Mouse (Mus musculus): Measurements from ENCODE around the gene Tmigd3. TPM values are rescaled to one million over a fixed set of nuclear protein-coding genes. Genes with fewer than 3 reads are reported as not detected.

The Tmigd3 gene
- 0.31 and 0.35 TPM in 2 replicates for polyA plus RNA-seq (2015; fragmentation: Nextera tagmentation; extraction: Ambion mirVana)

GRCm38 (mm10) chr3:105870558-105870957 is at the start of gene Tmigd3, which contains the start of gene Adora3:
Tmigd3 (plus strand) TSS chr3:105870903.
Adora3 (plus strand) TSS chr3:105870858.
- no peak within 1 kb of the TSS for H3K4me2 ChIP-seq
- H3K9me3 ChIP-seq: no peaks in the 10 kb centered on the region
- no peak within 1 kb of the TSS for H3K4me3 ChIP-seq
- no peaks in the 10 kb centered on the region for H3K27me3 ChIP-seq
- no peak within 1 kb of the TSS for H3K27ac ChIP-seq
- 32% methylated on average over 3 of the region's 3 CpGs for WGBS
- no peak for ATAC-seq (ENCODE audit: insufficient number of reproducible peaks, low FRiP score, low TSS enrichment, low read depth)
- no peak within 1 kb of the TSS for H3K9ac ChIP-seq
- 0 out of 2 replicates have a peak, but pooled peaks cover 6% of the 10 kb centered on the region for H3K4me1 ChIP-seq
- no peaks in the 10 kb centered on the region for H3K36me3 ChIP-seq

- no peak for ATAC-seq (ENCODE audit: insufficient number of reproducible peaks, low FRiP score, low TSS enrichment, low read depth)
- no peak overlapping the region for H3K27ac ChIP-seq
- no peak overlapping the region for H3K9ac ChIP-seq
- H3K4me3 ChIP-seq: no peak overlapping the region
- no peaks in the 10 kb centered on the region for H3K36me3 ChIP-seq
- no peaks in the 10 kb centered on the region for H3K4me1 ChIP-seq
- H3K9me3 ChIP-seq: no peaks in the 10 kb centered on the region
- no peaks in the 10 kb centered on the region for H3K27me3 ChIP-seq
- H3K4me2 ChIP-seq: no peak overlapping the region
- 88% methylated on average over 3 of the region's 3 CpGs for WGBS
Observed at GRCm38 (mm10) chr3:105821504-105821903, 49.2 kb upstream of the Tmigd3 start.

DNA sequence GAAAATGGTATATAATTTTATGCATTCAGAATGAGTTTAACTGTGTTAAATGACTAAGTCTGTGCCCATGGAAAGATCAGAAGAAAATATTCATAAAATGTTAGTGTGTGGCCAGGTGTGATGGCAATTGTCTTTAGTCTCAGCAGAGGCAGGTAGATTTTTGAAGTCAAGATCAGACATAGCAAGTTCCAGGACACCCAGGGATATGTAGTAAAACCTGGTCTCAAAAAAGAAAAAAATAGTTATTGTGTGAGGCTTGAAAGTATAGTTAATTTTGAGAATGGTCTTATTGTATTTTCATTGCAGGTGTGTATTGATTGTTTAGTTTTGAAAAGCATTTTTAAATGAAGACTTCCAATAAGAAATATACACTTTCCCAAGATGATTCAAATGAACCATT is 47.1 kb upstream of the Tmigd3 start:
- no peak for ATAC-seq (ENCODE audit: insufficient number of reproducible peaks, low FRiP score, low TSS enrichment, low read depth)

GRCm38 (mm10) chr3:105824103-105824502 is 46.6 kb upstream of the Tmigd3 start:
- Histone ChIP-seq H3K4me3 (no peak overlapping the region), H3K36me3 (no peaks in the 10 kb centered on the region), H3K4me1 (no peaks in the 10 kb centered on the region), H3K27me3 (no peaks in the 10 kb centered on the region), H3K4me2 (no peak overlapping the region), H3K9ac (no peak overlapping the region), H3K27ac (no peak overlapping the region), H3K9me3 (no peaks in the 10 kb centered on the region)
- no peak for ATAC-seq (ENCODE audit: insufficient number of reproducible peaks, low FRiP score, low TSS enrichment, low read depth)
- WGBS: 42% methylated on average over 5 of the region's 5 CpGs

More for the DNA sequence above, 47.1 kb upstream of the Tmigd3 start:
- Histone ChIP-seq H3K4me2 (no peak overlapping the region), H3K4me3 (no peak overlapping the region), H3K4me1 (no peaks in the 10 kb centered on the region), H3K36me3 (no peaks in the 10 kb centered on the region), H3K27ac (no peak overlapping the region), H3K27me3 (no peaks in the 10 kb centered on the region), H3K9ac (no peak overlapping the region), H3K9me3 (no peaks in the 10 kb centered on the region)

- Histone ChIP-seq H3K27me3 (no peaks in the 10 kb centered on the region), H3K9ac (no peak overlapping the region), H3K4me1 (no peaks in the 10 kb centered on the region), H3K4me2 (no peak overlapping the region), H3K27ac (no peak overlapping the region), H3K9me3 (no peaks in the 10 kb centered on the region), H3K36me3 (no peaks in the 10 kb centered on the region), H3K4me3 (no peak overlapping the region)
- 57% methylated on average over 2 of the region's 2 CpGs for WGBS
- ATAC-seq (ENCODE audit: insufficient number of reproducible peaks, low FRiP score, low TSS enrichment, low read depth): no peak
Observed at GRCm38 (mm10) chr3:105824704-105825103, 46.0 kb upstream of the Tmigd3 start.

DNA sequence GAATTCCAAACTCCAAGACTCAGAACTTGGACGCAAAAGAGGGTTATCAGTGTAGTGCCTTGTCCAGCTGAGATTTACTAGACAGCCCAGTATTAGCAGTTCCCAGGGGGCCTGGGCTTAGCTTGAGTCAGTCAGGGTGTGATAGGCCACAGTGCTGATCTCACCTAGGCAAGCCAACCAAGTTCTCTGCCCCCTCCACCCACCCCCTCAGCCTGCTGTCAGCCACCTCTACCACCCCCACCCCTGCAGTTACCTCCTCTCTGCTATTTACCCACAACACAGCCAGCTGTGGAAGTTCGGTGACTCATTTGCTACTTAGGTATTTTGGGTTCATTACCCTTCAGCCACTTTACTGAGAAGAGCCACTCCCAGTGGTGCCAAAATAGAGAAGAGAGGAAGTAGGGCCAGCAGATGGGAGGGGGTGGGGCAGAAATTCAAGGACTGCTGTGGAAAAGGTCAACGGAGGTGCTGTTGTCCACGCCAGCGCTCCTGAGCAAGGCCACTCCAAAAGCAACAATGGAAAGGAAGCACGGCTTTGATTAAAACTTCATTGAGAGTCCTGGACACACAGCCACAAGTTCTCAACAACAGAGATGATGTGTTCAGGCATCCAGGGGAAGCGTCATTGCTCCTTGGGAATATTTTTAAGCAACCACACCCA is 45.1 kb upstream of the Tmigd3 start:
- Histone ChIP-seq H3K4me2 (no peak overlapping the region), H3K27ac (no peak overlapping the region), H3K27me3 (no peaks in the 10 kb centered on the region), H3K36me3 (no peaks in the 10 kb centered on the region), H3K4me1 (no peaks in the 10 kb centered on the region), H3K4me3 (no peak overlapping the region), H3K9me3 (no peaks in the 10 kb centered on the region), H3K9ac (no peak overlapping the region)
- 0 out of 2 replicates have a peak, but pooled peaks have one; percentile 30 for ATAC-seq (ENCODE audit: insufficient number of reproducible peaks, low FRiP score, low TSS enrichment, low read depth)
- whole genome bisulfite sequencing: 46% methylated on average over 7 of the region's 7 CpGs

- H3K4me3 ChIP-seq: no peak overlapping the region
- no peak overlapping the region for H3K4me2 ChIP-seq
- 91% methylated on average over 3 of the region's 3 CpGs for WGBS
- H3K36me3 ChIP-seq: no peaks in the 10 kb centered on the region
- no peaks in the 10 kb centered on the region for H3K9me3 ChIP-seq
- no peak overlapping the region for H3K27ac ChIP-seq
- H3K27me3 ChIP-seq: no peaks in the 10 kb centered on the region
- no peak overlapping the region for H3K9ac ChIP-seq
- ATAC-seq (ENCODE audit: insufficient number of reproducible peaks, low FRiP score, low TSS enrichment, low read depth): no peak
- no peaks in the 10 kb centered on the region for H3K4me1 ChIP-seq
Observed at GRCm38 (mm10) chr3:105831584-105831983, 39.1 kb upstream of the Tmigd3 start.

- H3K4me1 ChIP-seq: no peaks in the 10 kb centered on the region
- H3K9ac ChIP-seq: no peak overlapping the region
- H3K4me3 ChIP-seq: no peak overlapping the region
- H3K27ac ChIP-seq: no peak overlapping the region
- no peaks in the 10 kb centered on the region for H3K36me3 ChIP-seq
- no peak for ATAC-seq (ENCODE audit: insufficient number of reproducible peaks, low FRiP score, low TSS enrichment, low read depth)
- no peaks in the 10 kb centered on the region for H3K9me3 ChIP-seq
- no peak overlapping the region for H3K4me2 ChIP-seq
- 78% methylated on average over 3 of the region's 3 CpGs for WGBS
- no peaks in the 10 kb centered on the region for H3K27me3 ChIP-seq
Observed at GRCm38 (mm10) chr3:105835875-105836274, 34.8 kb upstream of the Tmigd3 start.

DNA sequence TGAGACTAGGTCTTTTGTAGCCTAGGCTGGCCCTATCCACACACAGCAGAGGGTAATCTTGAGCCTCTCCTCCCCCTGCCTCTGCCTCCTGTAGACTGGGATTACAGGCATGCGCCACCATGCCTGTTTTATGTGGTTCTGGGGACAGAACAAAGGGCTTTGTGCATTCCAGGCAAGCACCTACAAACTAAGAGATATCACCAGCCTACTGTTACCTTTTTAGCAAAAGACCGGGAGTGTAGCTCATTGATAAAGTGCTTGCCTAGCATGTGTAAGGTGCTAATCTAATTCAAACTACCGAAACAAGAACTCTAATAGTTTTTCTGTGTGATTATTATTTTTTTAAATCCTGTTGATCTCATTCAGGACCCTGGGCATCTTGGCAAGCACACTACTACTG is 33.8 kb upstream of the Tmigd3 start:
- no peak overlapping the region for H3K4me2 ChIP-seq
- H3K4me1 ChIP-seq: no peaks in the 10 kb centered on the region
- ATAC-seq (ENCODE audit: insufficient number of reproducible peaks, low FRiP score, low TSS enrichment, low read depth): no peak
- H3K36me3 ChIP-seq: no peaks in the 10 kb centered on the region
- WGBS: 80% methylated on average over 3 of the region's 3 CpGs
- H3K9me3 ChIP-seq: no peaks in the 10 kb centered on the region
- H3K9ac ChIP-seq: no peak overlapping the region
- no peak overlapping the region for H3K27ac ChIP-seq
- H3K27me3 ChIP-seq: no peaks in the 10 kb centered on the region
- no peak overlapping the region for H3K4me3 ChIP-seq

DNA sequence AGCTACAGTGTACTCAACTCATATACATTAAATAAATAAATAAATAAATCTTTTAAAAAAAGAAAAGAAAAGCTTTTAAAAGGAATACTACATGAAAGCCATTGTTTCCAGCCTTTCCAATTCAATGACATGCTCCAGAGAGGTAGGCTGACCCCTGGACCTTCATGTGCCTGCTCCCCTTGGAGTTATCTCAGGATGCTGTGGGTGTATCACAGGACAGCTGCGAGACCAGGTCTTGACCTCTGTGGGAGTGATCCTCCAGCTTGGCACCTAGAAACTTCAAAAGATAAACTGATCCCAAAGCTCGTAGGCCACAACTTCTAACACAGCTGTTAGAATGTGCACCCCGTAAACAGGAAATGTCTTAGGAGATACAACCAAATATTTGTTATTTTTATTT is 32.0 kb upstream of the Tmigd3 start:
- H3K36me3 ChIP-seq: no peaks in the 10 kb centered on the region
- H3K9ac ChIP-seq: no peak overlapping the region
- no peak overlapping the region for H3K4me3 ChIP-seq
- H3K27me3 ChIP-seq: no peaks in the 10 kb centered on the region
- no peak overlapping the region for H3K4me2 ChIP-seq
- ATAC-seq (ENCODE audit: insufficient number of reproducible peaks, low FRiP score, low TSS enrichment, low read depth): no peak
- 81% methylated on average over 3 of the region's 3 CpGs for WGBS
- no peaks in the 10 kb centered on the region for H3K4me1 ChIP-seq
- no peak overlapping the region for H3K27ac ChIP-seq
- no peaks in the 10 kb centered on the region for H3K9me3 ChIP-seq

- WGBS: 80% methylated on average over 4 of the region's 4 CpGs
Observed at GRCm38 (mm10) chr3:105839836-105840235, 30.9 kb upstream of the Tmigd3 start.

DNA sequence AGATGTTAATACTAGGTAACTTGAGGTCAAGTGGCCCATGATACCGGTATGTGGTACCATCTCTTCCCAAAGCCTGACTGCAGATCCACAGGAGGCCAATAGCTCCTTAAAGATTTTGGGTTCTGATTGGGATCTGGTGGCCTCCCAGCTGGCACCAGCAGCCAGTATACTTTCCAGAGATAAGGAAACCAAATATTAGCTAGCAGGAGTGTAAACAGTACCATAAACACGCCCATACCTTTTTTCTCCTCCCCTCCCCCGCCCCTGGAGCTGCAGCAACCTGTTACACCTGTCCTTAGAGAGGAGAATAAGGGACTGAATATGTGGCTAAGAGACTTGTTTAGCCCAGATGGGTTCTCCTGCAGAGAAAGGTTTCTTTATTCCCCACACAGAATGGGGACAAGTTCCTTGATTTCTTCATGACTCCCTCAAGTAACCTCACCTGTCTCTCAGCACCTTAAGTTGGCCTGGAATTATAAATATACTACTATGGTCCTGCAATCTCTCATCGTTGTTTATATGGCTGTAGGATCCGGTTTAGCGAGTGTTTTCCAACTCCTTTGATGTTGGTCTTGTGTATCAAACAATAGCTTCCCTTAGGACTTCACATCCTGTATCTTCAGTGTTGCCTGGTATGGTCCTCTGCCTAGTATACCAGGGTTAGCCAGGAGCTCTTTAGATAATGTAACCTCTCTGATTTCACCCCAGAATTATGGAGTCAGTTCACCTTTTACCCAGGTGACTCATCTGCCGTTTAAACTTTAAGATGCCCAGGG is 24.2 kb upstream of the Tmigd3 start:
- Histone ChIP-seq H3K4me1 (peaks cover 6% of the 10 kb centered on the region), H3K9ac (no peak overlapping the region), H3K9me3 (no peaks in the 10 kb centered on the region), H3K36me3 (no peaks in the 10 kb centered on the region), H3K4me2 (no peak overlapping the region), H3K4me3 (no peak overlapping the region), H3K27me3 (no peaks in the 10 kb centered on the region), H3K27ac (no peak overlapping the region)
- ATAC-seq (ENCODE audit: insufficient number of reproducible peaks, low FRiP score, low TSS enrichment, low read depth): no peak
- 56% methylated on average over 7 of the region's 7 CpGs for WGBS

More at GRCm38 (mm10) chr3:105839836-105840235, 30.9 kb upstream of the Tmigd3 start:
- H3K4me1 ChIP-seq: no peaks in the 10 kb centered on the region
- H3K4me3 ChIP-seq: no peak overlapping the region
- H3K27ac ChIP-seq: no peak overlapping the region
- ATAC-seq (ENCODE audit: insufficient number of reproducible peaks, low FRiP score, low TSS enrichment, low read depth): no peak
- H3K27me3 ChIP-seq: no peaks in the 10 kb centered on the region
- H3K4me2 ChIP-seq: no peak overlapping the region
- no peaks in the 10 kb centered on the region for H3K9me3 ChIP-seq
- no peaks in the 10 kb centered on the region for H3K36me3 ChIP-seq
- H3K9ac ChIP-seq: no peak overlapping the region

All from limb, embryonic 15.5 days (tissue).